Comparison of ENCODE assay signal across 8 mouse cellular contexts in the genomic region with DNA sequence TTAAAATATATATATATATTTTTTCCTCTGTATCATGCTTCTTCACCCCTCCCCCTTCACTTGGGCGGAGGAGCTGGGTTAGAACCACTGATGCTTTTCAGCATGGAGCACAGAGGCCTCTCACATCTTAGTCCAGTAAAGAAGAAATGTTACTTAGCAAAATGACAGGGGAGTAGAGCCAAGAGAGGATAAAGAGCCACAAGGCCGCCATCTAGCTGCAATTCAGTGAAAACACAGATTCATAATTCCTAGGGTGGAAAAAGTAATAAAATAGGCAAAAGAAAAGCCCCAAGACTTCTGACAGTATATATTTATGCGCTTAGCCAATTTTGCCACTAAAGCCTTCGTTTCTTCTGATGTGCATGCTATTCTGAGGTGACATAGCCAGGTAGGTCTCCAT.
DNase-seq lines count a peak whose midpoint lies in the region; ATAC-seq lines count a peak whose summit lies in the region.

No protein-coding gene starts in this region.

- no peak overlapping the region for H3K27ac ChIP-seq in embryonic facial prominence, embryonic 11.5 days (replicated peaks; ENCODE audit: low read depth, low read length)
- no peak overlapping the region for H3K27ac ChIP-seq in embryonic facial prominence, embryonic 10.5 days (replicated peaks)

- H3K4me2 ChIP-seq in embryonic facial prominence, embryonic 11.5 days (ENCODE audit: low read depth, low read length) = no peak overlapping the region

- no peaks in the 10 kb centered on the region for H3K9me3 ChIP-seq in embryonic facial prominence, embryonic 11.5 days (replicated peaks; ENCODE audit: control insufficient read depth, low read length)
- no peaks in the 10 kb centered on the region for H3K9me3 ChIP-seq in embryonic facial prominence, embryonic 10.5 days

- peak; percentile 59 for DNase-seq in embryonic facial prominence, embryonic 11.5 days (ENCODE audit: low spot score)
- DNase-seq in embryonic facial prominence, embryonic 10.5 days (ENCODE audit: low spot score) = no peak
- DNase-seq in kidney, postnatal 10 days = peak; percentile 19
- no peak for DNase-seq in kidney, adult 18-20 months
- DNase-seq in 3T3-L1 (ENCODE audit: low read depth, low spot score) = peak; percentile 76

- no peak for ATAC-seq in embryonic facial prominence, embryonic 11.5 days (replicated peaks; ENCODE audit: insufficient number of reproducible peaks, low FRiP score, low TSS enrichment, low read depth)
- ATAC-seq in common myeloid progenitor, adult 5-6 weeks (replicated peaks; ENCODE audit: low read depth, poor library complexity, severe bottlenecking) = peak; percentile 26; the same call in 1 of the 2 replicates
- no peak for ATAC-seq in megakaryocyte-erythroid progenitor cell, adult 5-6 weeks (replicated peaks; ENCODE audit: low FRiP score, low TSS enrichment, poor library complexity, severe bottlenecking)
- no peak for ATAC-seq in erythroid progenitor cell, adult 5-6 weeks (replicated peaks; ENCODE audit: low FRiP score, poor library complexity, severe bottlenecking)

- no peaks in the 10 kb centered on the region for H3K4me1 ChIP-seq in embryonic facial prominence, embryonic 11.5 days (ENCODE audit: control insufficient read depth, insufficient read depth, low read length)
- peaks cover 25% of the 10 kb centered on the region for H3K4me1 ChIP-seq in embryonic facial prominence, embryonic 10.5 days

- no peak overlapping the region for H3K4me3 ChIP-seq in embryonic facial prominence, embryonic 11.5 days (ENCODE audit: low read depth, low read length)
- no peak overlapping the region for H3K4me3 ChIP-seq in embryonic facial prominence, embryonic 10.5 days

- no peaks in the 10 kb centered on the region for H3K27me3 ChIP-seq in embryonic facial prominence, embryonic 11.5 days (ENCODE audit: control insufficient read depth, insufficient read depth, low read length)
- H3K27me3 ChIP-seq in embryonic facial prominence, embryonic 10.5 days (replicated peaks; ENCODE audit: low read depth, poor library complexity, severe bottlenecking) = no peaks in the 10 kb centered on the region

- WGBS in embryonic facial prominence, embryonic 11.5 days = 69% methylated on average over 4 of the region's 4 CpGs
- WGBS in embryonic facial prominence, embryonic 10.5 days = 78% methylated on average over 4 of the region's 4 CpGs

- no peak overlapping the region for H3K9ac ChIP-seq in embryonic facial prominence, embryonic 11.5 days (replicated peaks; ENCODE audit: low read length)

- no peaks in the 10 kb centered on the region for H3K36me3 ChIP-seq in embryonic facial prominence, embryonic 11.5 days (replicated peaks; ENCODE audit: control insufficient read depth, insufficient read depth, low read depth, low read length)
- no peaks in the 10 kb centered on the region for H3K36me3 ChIP-seq in embryonic facial prominence, embryonic 10.5 days (replicated peaks)

Comparison
In these comparisons a context has a peak if more than half of its experiments do, and no peak if none do; other contexts are left out.
1. DNase-seq: peak in embryonic facial prominence, embryonic 11.5 days (single experiment), kidney, postnatal 10 days (single experiment) and 3T3-L1 (single experiment); none in embryonic facial prominence, embryonic 10.5 days (single experiment) and kidney, adult 18-20 months (single experiment).